Mouse (Mus musculus): ENCODE measurements around the gene Gpr84. TPM values are rescaled to one million over a fixed set of nuclear protein-coding genes. Genes with fewer than 3 reads are reported as not detected.

Gpr84 gene
- polyA plus RNA-seq (2012): not detected in 2 replicates

- Histone ChIP-seq H3K27me3 (ENCODE audit: control insufficient read depth) (peaks cover 40% of the 10 kb centered on the region), H3K4me1 (ENCODE audit: control insufficient read depth) (peaks cover 40% of the 10 kb centered on the region), H3K36me3 (ENCODE audit: control insufficient read depth) (no peaks in the 10 kb centered on the region; the same call in 1 of the 2 replicates), H3K9me3 (ENCODE audit: control insufficient read depth, low read length) (no peaks in the 10 kb centered on the region), H3K4me3 (replicated peaks) (no peak within 1 kb of the TSS)
- TF ChIP-seq GATA1 (IDR thresholded peaks at IDR 0.05; ENCODE audit: low read length) (no peak), TAL1 (IDR thresholded peaks at IDR 0.05; ENCODE audit: low read length) (no peak)
Measured at GRCm38 (mm10) chr15:103310365-103310910, at the start of gene Gpr84. Gene Gpr84, minus strand, starts transcription at chr15:103310612.

- no peak for TF ChIP-seq GATA1 (IDR thresholded peaks at IDR 0.05; ENCODE audit: low read length)
- no peak for TF ChIP-seq TAL1 (IDR thresholded peaks at IDR 0.05; ENCODE audit: low read length)
- peaks cover 38% of the 10 kb centered on the region for H3K4me1 ChIP-seq (ENCODE audit: control insufficient read depth)
Measured at GRCm38 (mm10) chr15:103359869-103360602, 49.6 kb upstream of the Gpr84 start.

DNA sequence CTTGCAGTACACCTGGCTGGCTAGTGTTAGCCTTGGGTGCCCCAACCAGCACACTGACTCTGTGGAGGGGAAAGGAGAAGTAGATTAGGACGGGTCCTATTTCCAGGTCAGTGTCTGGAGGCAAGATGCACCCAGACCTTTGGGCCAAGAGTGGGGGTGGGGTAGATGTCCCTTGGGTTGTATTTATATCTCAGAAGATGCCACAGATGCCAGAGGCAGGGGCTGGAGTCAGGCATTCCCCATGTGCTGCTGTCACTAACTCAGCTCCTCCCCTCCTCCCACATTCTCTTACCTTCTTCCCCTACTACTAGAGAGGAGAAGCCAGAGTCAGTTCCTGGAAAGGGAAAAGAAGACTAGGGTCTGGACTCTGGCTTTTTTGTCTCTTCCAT, 48.7 kb upstream of the Gpr84 start:
- peaks cover 27% of the 10 kb centered on the region for H3K36me3 ChIP-seq (ENCODE audit: control insufficient read depth)
- H3K9me3 ChIP-seq (ENCODE audit: control insufficient read depth, low read length): no peaks in the 10 kb centered on the region
- H3K27me3 ChIP-seq (ENCODE audit: control insufficient read depth): no peaks in the 10 kb centered on the region
- no peak for TF ChIP-seq TAL1 (IDR thresholded peaks at IDR 0.05; ENCODE audit: low read length)
- TF ChIP-seq GATA1 (IDR thresholded peaks at IDR 0.05; ENCODE audit: low read length): no peak
- H3K4me1 ChIP-seq (ENCODE audit: control insufficient read depth): peaks cover 30% of the 10 kb centered on the region
- H3K4me3 ChIP-seq (replicated peaks): no peak overlapping the region

More at GRCm38 (mm10) chr15:103359869-103360602, 49.6 kb upstream of the Gpr84 start:
- Histone ChIP-seq H3K27me3 (ENCODE audit: control insufficient read depth) (no peaks in the 10 kb centered on the region), H3K9me3 (ENCODE audit: control insufficient read depth, low read length) (no peaks in the 10 kb centered on the region), H3K4me3 (replicated peaks) (no peak overlapping the region), H3K36me3 (ENCODE audit: control insufficient read depth) (peaks cover 20% of the 10 kb centered on the region)

DNA sequence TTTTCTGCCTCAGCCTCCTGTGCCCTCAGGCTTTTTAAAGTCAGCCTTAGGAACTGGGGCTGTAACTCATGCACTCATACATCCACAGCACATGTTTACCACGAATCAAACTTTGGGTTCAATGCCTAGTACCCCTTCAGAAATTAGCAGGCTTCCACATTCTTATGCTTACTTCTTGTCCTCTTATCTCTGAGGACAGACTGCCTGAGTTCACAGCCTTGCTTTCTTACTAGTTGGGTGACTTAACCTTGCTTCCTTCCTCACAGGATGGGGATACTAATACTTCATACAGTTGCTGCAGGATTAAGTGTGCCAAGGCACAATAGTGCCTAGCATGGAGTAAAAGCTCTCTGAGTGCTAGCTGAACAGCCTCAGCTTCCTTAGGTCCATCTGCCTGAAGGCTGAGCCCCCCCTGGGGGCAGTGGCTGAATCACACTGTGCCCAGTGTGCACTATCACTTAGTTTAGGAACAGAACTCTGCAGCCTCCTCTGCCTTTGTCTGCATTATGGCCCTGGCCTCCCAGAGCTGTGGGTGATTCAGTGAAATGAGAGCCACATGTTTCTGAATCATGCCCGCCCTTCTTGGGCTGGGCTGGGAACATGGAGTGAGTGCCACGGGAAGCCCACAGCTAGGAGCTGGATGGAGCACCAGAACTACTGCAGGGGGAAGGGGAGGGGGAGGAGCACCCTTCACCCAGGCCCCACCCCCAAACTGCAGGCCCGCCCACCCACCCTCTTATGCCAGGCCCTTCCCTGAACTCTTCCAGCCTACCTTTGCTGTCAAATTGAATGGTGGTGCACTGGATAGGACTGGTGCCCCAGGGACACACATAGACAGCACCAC, 48.1 kb upstream of the Gpr84 start:
- H3K4me1 ChIP-seq (ENCODE audit: control insufficient read depth): peaks cover 26% of the 10 kb centered on the region

DNA sequence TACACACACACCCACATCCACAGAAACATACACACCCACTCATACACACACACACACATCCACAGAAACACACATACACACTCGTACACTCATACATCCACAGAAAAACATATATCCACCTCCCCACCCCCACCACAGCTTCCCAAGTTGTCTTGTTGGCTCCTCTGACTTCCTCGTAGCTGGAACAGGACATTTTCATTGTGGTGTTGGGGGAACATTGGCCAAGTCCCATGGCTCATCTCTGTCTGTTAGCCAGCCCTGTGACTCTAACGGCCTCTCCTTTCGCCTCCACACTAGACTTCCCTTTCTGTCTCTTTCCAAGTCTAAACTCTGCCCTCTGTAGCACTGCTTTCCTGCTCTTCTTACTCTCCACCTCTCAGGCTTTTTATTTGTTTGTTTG, 47.4 kb upstream of the Gpr84 start:
- Histone ChIP-seq H3K4me3 (replicated peaks) (no peak overlapping the region), H3K27me3 (ENCODE audit: control insufficient read depth) (no peaks in the 10 kb centered on the region), H3K9me3 (ENCODE audit: control insufficient read depth, low read length) (no peaks in the 10 kb centered on the region), H3K4me1 (ENCODE audit: control insufficient read depth) (peaks cover 22% of the 10 kb centered on the region), H3K36me3 (ENCODE audit: control insufficient read depth) (peaks cover 35% of the 10 kb centered on the region)
- TF ChIP-seq GATA1 (IDR thresholded peaks at IDR 0.05; ENCODE audit: low read length) (no peak), TAL1 (IDR thresholded peaks at IDR 0.05; ENCODE audit: low read length) (no peak)

More for the DNA sequence above, 48.1 kb upstream of the Gpr84 start:
- TF ChIP-seq TAL1 (IDR thresholded peaks at IDR 0.05; ENCODE audit: low read length): no peak
- no peak overlapping the region for H3K4me3 ChIP-seq (replicated peaks)
- no peaks in the 10 kb centered on the region for H3K27me3 ChIP-seq (ENCODE audit: control insufficient read depth)
- H3K36me3 ChIP-seq (ENCODE audit: control insufficient read depth): peaks cover 33% of the 10 kb centered on the region
- H3K9me3 ChIP-seq (ENCODE audit: control insufficient read depth, low read length): no peaks in the 10 kb centered on the region

DNA sequence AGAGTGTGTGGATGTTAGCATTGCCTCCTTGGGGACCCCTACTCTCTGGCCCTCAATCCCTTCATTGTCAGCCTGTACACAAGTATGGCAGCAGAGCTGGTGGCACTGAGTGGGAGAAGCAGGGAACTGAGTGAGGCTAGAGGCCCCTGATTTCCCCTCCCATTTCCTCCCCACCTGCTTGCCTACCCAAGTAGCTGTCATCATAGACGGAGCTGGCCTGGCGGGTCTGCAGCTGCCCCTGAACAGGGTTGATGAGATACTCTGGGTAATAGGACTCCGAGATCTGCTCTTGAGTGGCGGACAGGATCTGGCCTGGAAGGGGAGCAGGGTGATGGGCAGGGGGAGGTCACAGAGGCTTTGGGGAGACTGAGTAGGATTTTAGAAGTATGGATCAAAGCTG, 45.7 kb upstream of the Gpr84 start:
- Histone ChIP-seq H3K36me3 (ENCODE audit: control insufficient read depth) (peaks cover 46% of the 10 kb centered on the region), H3K27me3 (ENCODE audit: control insufficient read depth) (no peaks in the 10 kb centered on the region), H3K9me3 (ENCODE audit: control insufficient read depth, low read length) (no peaks in the 10 kb centered on the region), H3K4me1 (ENCODE audit: control insufficient read depth) (peaks cover 10% of the 10 kb centered on the region), H3K4me3 (replicated peaks) (no peak overlapping the region)
- TF ChIP-seq TAL1 (IDR thresholded peaks at IDR 0.05; ENCODE audit: low read length) (no peak), GATA1 (IDR thresholded peaks at IDR 0.05; ENCODE audit: low read length) (no peak)

- Histone ChIP-seq H3K36me3 (ENCODE audit: control insufficient read depth) (peaks cover 53% of the 10 kb centered on the region), H3K4me1 (ENCODE audit: control insufficient read depth) (peaks cover 10% of the 10 kb centered on the region), H3K4me3 (replicated peaks) (no peak overlapping the region), H3K27me3 (ENCODE audit: control insufficient read depth) (no peaks in the 10 kb centered on the region), H3K9me3 (ENCODE audit: control insufficient read depth, low read length) (no peaks in the 10 kb centered on the region)
- TF ChIP-seq GATA1 (IDR thresholded peaks at IDR 0.05; ENCODE audit: low read length): no peak
- TF ChIP-seq TAL1 (IDR thresholded peaks at IDR 0.05; ENCODE audit: low read length): no peak
Measured at GRCm38 (mm10) chr15:103355420-103355819, 45.0 kb upstream of the Gpr84 start.

DNA sequence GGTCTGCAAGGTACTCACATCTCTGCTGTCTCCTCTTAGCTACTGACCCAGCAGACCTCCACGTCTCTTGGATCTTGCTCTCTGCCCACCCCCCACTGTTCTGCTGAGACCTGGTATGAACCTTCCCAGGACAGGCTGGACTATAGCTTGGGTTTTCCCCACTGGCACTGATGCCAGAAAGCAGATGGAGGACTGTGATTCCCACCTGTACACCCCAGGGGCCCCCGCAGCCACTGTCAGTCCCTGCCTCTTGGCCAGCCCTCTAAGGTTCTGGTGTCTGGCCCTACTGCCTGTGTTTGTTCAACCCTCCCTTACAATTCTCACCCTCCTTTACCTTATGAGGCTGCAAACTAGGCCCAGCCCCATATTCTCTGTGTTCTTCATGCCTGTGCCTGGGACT, 44.3 kb upstream of the Gpr84 start:
- H3K4me3 ChIP-seq (replicated peaks): no peak overlapping the region
- H3K9me3 ChIP-seq (ENCODE audit: control insufficient read depth, low read length): no peaks in the 10 kb centered on the region
- no peaks in the 10 kb centered on the region for H3K27me3 ChIP-seq (ENCODE audit: control insufficient read depth)
- H3K4me1 ChIP-seq (ENCODE audit: control insufficient read depth): peaks cover 10% of the 10 kb centered on the region
- H3K36me3 ChIP-seq (ENCODE audit: control insufficient read depth): peaks cover 61% of the 10 kb centered on the region
- TF ChIP-seq TAL1 (IDR thresholded peaks at IDR 0.05; ENCODE audit: low read length) (no peak), GATA1 (IDR thresholded peaks at IDR 0.05; ENCODE audit: low read length) (no peak)

All from erythroblast, embryonic 14.5 days (primary cell).